Mouse (Mus musculus): ENCODE measurements around the gene Coil.
"Not testable (repeated sequence)": the region's sequence is repeated elsewhere in the genome, so short reads cannot be mapped to it uniquely, and the experiment has no call there.

GRCm38 (mm10) chr11:89041073-89041472 is 71.0 kb downstream of the Coil start:
- not testable (repeated sequence) for TF ChIP-seq MAX (IDR thresholded peaks at IDR 0.05); CTCF (IDR thresholded peaks at IDR 0.05; ENCODE audit: control insufficient read depth, insufficient read depth, insufficient read length)
